Mouse (Mus musculus) limb, embryonic 14.5 days (tissue): ENCODE measurements at regions not wholly inside any gene's neighbourhood (a gene's known extent, or its start where the extent isn't known, plus 50 kb on each side); places are given as distances from the start of the nearest gene placed in this dataset.

Source experiments
- ATAC-seq: fragments of 200-750 bp; cut with Nextera tagmentation; 2 replicates; pipeline ENCODE4 v1.8.0; 2017; ENCODE audit warnings: low read depth, moderate number of reproducible peaks, moderate TSS enrichment; ENCODE audit not compliant: low FRiP score
- DNase-seq: peaks from one replicate; pipeline ENCODE4 v3.0.0-alpha.2; 2015; ENCODE audit warnings: low spot score
- H3K27ac ChIP-seq: fragments of 300-500 bp; sonication (generic); replicated peaks from 2 replicates; pipeline ENCODE4 v1.5.1; 2014; ENCODE audit warnings: low read depth, mild to moderate bottlenecking, low read length, moderate library complexity, mixed read lengths
- H3K27me3 ChIP-seq: fragments of 300-500 bp; sonication (generic); 2 replicates; pipeline ENCODE4 v1.6.1; 2014; ENCODE audit warnings: low read length, mixed read lengths; ENCODE audit not compliant: control insufficient read depth, insufficient read depth
- H3K36me3 ChIP-seq: fragments of 300-500 bp; sonication (generic); 2 replicates; pipeline ENCODE4 v1.6.1; 2014; ENCODE audit warnings: mild to moderate bottlenecking, low read length, moderate library complexity, mixed read lengths; ENCODE audit not compliant: control insufficient read depth, insufficient read depth
- H3K4me1 ChIP-seq: fragments of 300-500 bp; sonication (generic); 2 replicates; pipeline ENCODE4 v1.6.1; 2014; ENCODE audit warnings: antibody characterized with exemption, low read length, mixed read lengths; ENCODE audit not compliant: control insufficient read depth, insufficient read depth
- H3K4me2 ChIP-seq: fragments of 300-500 bp; sonication (generic); replicated peaks from 2 replicates; pipeline ENCODE4 v1.6.1; 2014; ENCODE audit warnings: low read depth, mild to moderate bottlenecking, low read length, moderate library complexity; ENCODE audit not compliant: severe bottlenecking
- H3K4me3 ChIP-seq: fragments of 300-500 bp; sonication (generic); replicated peaks from 2 replicates; pipeline ENCODE4 v1.5.1; 2014; ENCODE audit warnings: low read length
- H3K9ac ChIP-seq: fragments of 300-500 bp; sonication (generic); 2 replicates; pipeline ENCODE4 v1.6.1; 2014; ENCODE audit warnings: mild to moderate bottlenecking, low read depth, low read length, moderate library complexity; ENCODE audit not compliant: severe bottlenecking
- H3K9me3 ChIP-seq: fragments of 300-500 bp; sonication (generic); 2 replicates; pipeline ENCODE4 v1.6.1; 2016; ENCODE audit warnings: low read length; ENCODE audit not compliant: control insufficient read depth
- POLR2A ChIP-seq: fragments of 200-500 bp; IDR thresholded peaks from 2 replicates; pipeline ENCODE4 v1.8.0; 2012; ENCODE audit warnings: inconsistent platforms, mild to moderate bottlenecking, moderate library complexity, borderline replicate concordance; ENCODE audit not compliant: insufficient read depth, insufficient read length; ENCODE audit errors: extremely low read depth
- WGBS: fragments of 180-500 bp; shearing (Covaris S2); extraction: QIAGEN DNeasy Blood & Tissue Kit; methylation state at CpG from one replicate; pipeline ENCODE4 v1.1.7; 2014; 5-methylcytosine and 5-hydroxymethylcytosine counted together

DNA sequence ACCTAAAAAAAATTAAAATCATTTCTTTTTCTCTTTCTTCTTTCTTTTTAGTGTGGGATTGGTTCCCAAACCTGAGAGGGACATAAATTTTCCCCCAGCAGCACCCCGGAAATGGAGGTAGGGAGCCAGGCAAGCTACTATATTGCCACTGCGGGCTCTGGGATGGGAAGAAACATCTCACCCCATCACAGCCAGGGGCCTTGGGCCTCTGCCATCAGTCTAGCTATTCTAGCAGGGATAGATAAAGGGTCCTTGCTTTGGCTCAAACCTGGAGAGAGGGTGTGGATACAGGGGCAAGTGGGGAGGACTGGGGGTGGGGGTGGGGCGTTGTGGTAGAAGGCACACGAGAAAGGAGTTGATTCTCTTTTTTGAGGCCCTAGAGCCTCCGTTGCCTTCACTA lies 116.3 kb upstream of the Lhx1 start:
- no peaks in the 10 kb centered on the region for H3K36me3 ChIP-seq
- no peaks in the 10 kb centered on the region for H3K9me3 ChIP-seq
- no peak overlapping the region for H3K9ac ChIP-seq
- TF ChIP-seq POLR2A: no peak
- no peak overlapping the region for H3K27ac ChIP-seq
- no peak for ATAC-seq
- peaks cover 24% of the 10 kb centered on the region for H3K27me3 ChIP-seq
- no peaks in the 10 kb centered on the region for H3K4me1 ChIP-seq
- no peak overlapping the region for H3K4me3 ChIP-seq
- 22% methylated on average over 5 of the region's 5 CpGs for WGBS
- no peak for DNase-seq
- H3K4me2 ChIP-seq: no peak overlapping the region

- H3K27ac ChIP-seq: no peak overlapping the region
- H3K27me3 ChIP-seq: peaks cover 22% of the 10 kb centered on the region
- DNase-seq: no peak
- H3K9ac ChIP-seq: no peak overlapping the region
- no peak for ATAC-seq
- no peak overlapping the region for H3K4me2 ChIP-seq
- H3K9me3 ChIP-seq: no peaks in the 10 kb centered on the region
- no peak overlapping the region for H3K4me3 ChIP-seq
- H3K4me1 ChIP-seq: no peaks in the 10 kb centered on the region
- no peaks in the 10 kb centered on the region for H3K36me3 ChIP-seq
- 25% methylated on average over 9 of the region's 9 CpGs for WGBS
- no peak for TF ChIP-seq POLR2A
These were observed 113.0 kb upstream of the Lhx1 start for GRCm38 (mm10) chr11:84638353-84638752.

DNA sequence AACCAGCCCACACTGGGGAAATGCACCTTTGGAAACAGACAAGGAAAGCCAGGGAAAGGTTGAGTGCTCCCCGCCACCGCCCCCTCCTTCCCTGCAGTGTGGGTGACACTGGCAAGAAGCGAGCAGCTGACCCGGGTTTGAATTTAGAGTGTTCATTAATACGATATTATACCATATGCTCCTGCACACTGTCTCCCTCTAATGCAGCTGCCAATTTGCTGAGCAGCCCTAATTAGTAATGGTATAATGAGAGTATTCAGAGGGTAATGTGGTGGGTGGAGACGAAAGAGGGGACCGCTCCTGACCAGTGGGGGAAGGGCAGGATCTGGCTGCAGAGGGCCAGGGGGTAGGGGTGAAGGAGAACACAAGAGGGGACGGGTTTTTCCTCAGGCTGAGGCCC lies 111.9 kb upstream of the Lhx1 start:
- no peaks in the 10 kb centered on the region for H3K36me3 ChIP-seq
- no peak overlapping the region for H3K9ac ChIP-seq
- no peak overlapping the region for H3K4me3 ChIP-seq
- TF ChIP-seq POLR2A: no peak
- H3K9me3 ChIP-seq: no peaks in the 10 kb centered on the region
- H3K4me2 ChIP-seq: no peak overlapping the region
- DNase-seq (no peak), ATAC-seq (no peak)
- peaks cover 12% of the 10 kb centered on the region; the same call in 1 of the 2 replicates for H3K27me3 ChIP-seq
- no peaks in the 10 kb centered on the region for H3K4me1 ChIP-seq
- no peak overlapping the region for H3K27ac ChIP-seq
- WGBS: 20% methylated on average over 8 of the region's 8 CpGs

GRCm38 (mm10) chr11:84634990-84635389 lies 109.7 kb upstream of the Lhx1 start:
- TF ChIP-seq POLR2A: no peak
- H3K4me3 ChIP-seq: no peak overlapping the region
- H3K4me2 ChIP-seq: no peak overlapping the region
- H3K27ac ChIP-seq: no peak overlapping the region
- H3K4me1 ChIP-seq: no peaks in the 10 kb centered on the region
- H3K36me3 ChIP-seq: no peaks in the 10 kb centered on the region
- DNase-seq (no peak), ATAC-seq (no peak)
- no peaks in the 10 kb centered on the region for H3K27me3 ChIP-seq
- no peak overlapping the region for H3K9ac ChIP-seq
- H3K9me3 ChIP-seq: no peaks in the 10 kb centered on the region
- WGBS: 19% methylated on average over 3 of the region's 4 CpGs

DNA sequence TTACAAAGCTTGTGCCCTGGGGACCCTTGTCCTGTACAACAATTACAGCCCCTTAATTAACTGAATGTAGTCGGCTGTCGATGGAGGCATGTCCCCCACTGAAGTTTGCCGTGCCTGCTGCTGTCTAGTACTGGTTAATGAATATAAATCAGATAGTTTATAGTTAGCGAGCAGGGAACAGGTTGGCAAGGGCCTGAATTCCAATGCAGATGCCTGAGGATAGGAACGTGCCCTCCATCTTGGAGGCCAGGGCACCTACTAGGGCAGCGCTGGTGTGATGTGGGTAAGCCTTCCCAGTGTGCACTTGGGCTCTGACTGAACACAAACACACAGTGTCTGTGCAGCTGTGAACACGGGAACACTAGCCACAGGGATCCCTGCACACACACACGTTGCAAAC lies 108.0 kb upstream of the Lhx1 start:
- no peak for ATAC-seq
- TF ChIP-seq POLR2A: no peak
- WGBS: 37% methylated on average over 8 of the region's 8 CpGs
- no peak for DNase-seq
- no peaks in the 10 kb centered on the region for H3K27me3 ChIP-seq
- no peak overlapping the region for H3K4me2 ChIP-seq
- no peak overlapping the region for H3K27ac ChIP-seq
- no peaks in the 10 kb centered on the region for H3K4me1 ChIP-seq
- no peaks in the 10 kb centered on the region for H3K36me3 ChIP-seq
- H3K4me3 ChIP-seq: no peak overlapping the region
- no peak overlapping the region for H3K9ac ChIP-seq
- H3K9me3 ChIP-seq: no peaks in the 10 kb centered on the region

GRCm38 (mm10) chr11:84628111-84628510 lies 102.8 kb upstream of the Lhx1 start:
- no peaks in the 10 kb centered on the region for H3K9me3 ChIP-seq
- no peaks in the 10 kb centered on the region for H3K27me3 ChIP-seq
- WGBS: 51% methylated on average over 2 of the region's 2 CpGs
- no peak for TF ChIP-seq POLR2A
- DNase-seq: no peak
- H3K27ac ChIP-seq: no peak overlapping the region
- no peak overlapping the region for H3K9ac ChIP-seq
- no peaks in the 10 kb centered on the region for H3K4me1 ChIP-seq
- no peak overlapping the region for H3K4me3 ChIP-seq
- ATAC-seq: no peak
- H3K36me3 ChIP-seq: no peaks in the 10 kb centered on the region
- H3K4me2 ChIP-seq: no peak overlapping the region
